ENCODE assay signal across 8 mouse cellular contexts in the genomic region with DNA sequence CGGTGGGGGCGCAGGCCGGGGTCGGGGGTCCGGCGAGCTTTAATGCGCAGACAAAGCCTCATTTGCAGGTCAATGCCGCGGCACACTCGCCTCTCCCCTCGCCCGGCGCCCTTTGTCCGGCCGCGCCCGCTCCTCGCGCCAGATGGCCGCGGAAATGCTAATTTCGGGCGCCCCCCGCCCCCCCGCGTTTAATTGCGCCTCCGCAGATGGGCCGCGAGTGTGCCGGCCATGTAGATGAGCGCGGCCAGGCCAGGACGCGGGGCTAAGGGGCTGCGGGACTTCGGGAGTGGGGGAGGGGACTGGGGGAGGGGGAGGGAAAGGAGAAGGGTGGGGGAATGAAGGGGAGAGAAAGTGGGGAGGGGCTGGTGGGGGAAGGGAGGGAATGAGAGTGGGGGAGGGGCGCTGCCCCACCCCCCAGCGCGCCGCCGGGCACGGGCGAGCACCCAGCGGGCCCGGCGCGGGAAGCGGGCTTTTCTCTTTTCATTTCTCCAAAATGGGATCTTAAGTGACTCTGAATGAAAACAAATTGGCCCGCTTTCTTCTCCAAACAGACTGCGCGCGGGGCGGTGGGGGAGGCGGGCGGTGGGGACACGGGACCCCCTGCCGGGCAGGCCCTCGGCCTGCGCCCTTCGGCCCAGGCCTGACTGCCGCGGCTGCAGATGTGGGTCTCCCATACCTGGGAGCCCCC. TPM values are rescaled to one million over a fixed set of nuclear protein-coding genes. Genes with fewer than 3 reads are reported as not detected.
DNase-seq lines count a peak whose midpoint lies in the region; ATAC-seq and TF ChIP-seq lines count a peak whose summit lies in the region.

No protein-coding gene starts in this region.

- ATAC-seq in embryonic facial prominence, embryonic 15.5 days (ENCODE audit: insufficient number of reproducible peaks, low FRiP score, low TSS enrichment, low read depth): no peak; the same call in 1 of the 2 replicates
- 0 out of 2 replicates have a peak, but pooled peaks have one; percentile 29 for ATAC-seq in intestine, postnatal 0 days
- ATAC-seq in midbrain, embryonic 15.5 days (replicated peaks): peak; percentile 68
- ATAC-seq in erythroid progenitor cell, adult 5-6 weeks (replicated peaks; ENCODE audit: low FRiP score, poor library complexity, severe bottlenecking): no peak

- no peaks in the 10 kb centered on the region for H3K36me3 ChIP-seq in embryonic facial prominence, embryonic 15.5 days
- no peaks in the 10 kb centered on the region for H3K36me3 ChIP-seq in intestine, postnatal 0 days (ENCODE audit: control insufficient read depth, insufficient read depth)
- no peaks in the 10 kb centered on the region for H3K36me3 ChIP-seq in midbrain, embryonic 15.5 days (replicated peaks)

- peak overlapping the region; percentile 34; the same call in 1 of the 2 replicates for H3K27ac ChIP-seq in embryonic facial prominence, embryonic 15.5 days (replicated peaks)
- H3K27ac ChIP-seq in intestine, postnatal 0 days (ENCODE audit: low read depth, low read length): no peak overlapping the region; the same call in 1 of the 2 replicates
- peak overlapping the region; percentile 63 for H3K27ac ChIP-seq in midbrain, embryonic 15.5 days

- peaks cover 7% of the 10 kb centered on the region; the same call in 1 of the 2 replicates for H3K27me3 ChIP-seq in embryonic facial prominence, embryonic 15.5 days
- H3K27me3 ChIP-seq in intestine, postnatal 0 days (replicated peaks; ENCODE audit: control insufficient read depth, insufficient read depth, low read length): peaks cover 10% of the 10 kb centered on the region
- H3K27me3 ChIP-seq in midbrain, embryonic 15.5 days (replicated peaks): no peaks in the 10 kb centered on the region; the same call in 1 of the 2 replicates

- intact Hi-C loops in left cerebral cortex, postnatal 4 days (cut with DNase I): no loop called here

- peak overlapping the region; percentile 90 for H3K4me2 ChIP-seq in embryonic facial prominence, embryonic 15.5 days (replicated peaks)
- peak overlapping the region; percentile 84 for H3K4me2 ChIP-seq in intestine, postnatal 0 days (replicated peaks; ENCODE audit: low read depth)
- H3K4me2 ChIP-seq in midbrain, embryonic 15.5 days: peak overlapping the region; percentile 91

- TF ChIP-seq CTCF in intestine, postnatal 0 days (IDR thresholded peaks at IDR 0.05; ENCODE audit: low read depth): 0 out of 2 replicates have a peak, but pooled peaks have one; percentile 6

- H3K9ac ChIP-seq in embryonic facial prominence, embryonic 15.5 days: peak overlapping the region; percentile 53
- H3K9ac ChIP-seq in intestine, postnatal 0 days (ENCODE audit: low read depth, low read length): peak overlapping the region; percentile 51
- H3K9ac ChIP-seq in midbrain, embryonic 15.5 days: peak overlapping the region; percentile 62

- H3K9me3 ChIP-seq in embryonic facial prominence, embryonic 15.5 days (replicated peaks): no peaks in the 10 kb centered on the region
- H3K9me3 ChIP-seq in intestine, postnatal 0 days (ENCODE audit: control insufficient read depth): no peaks in the 10 kb centered on the region
- no peaks in the 10 kb centered on the region for H3K9me3 ChIP-seq in midbrain, embryonic 15.5 days

- WGBS in embryonic facial prominence, embryonic 15.5 days: under 1% methylated on average over 62 of the region's 63 CpGs
- 3% methylated on average over 60 of the region's 63 CpGs for WGBS in intestine, postnatal 0 days
- WGBS in midbrain, embryonic 15.5 days: 1% methylated on average over 60 of the region's 63 CpGs

- peaks cover 19% of the 10 kb centered on the region for H3K4me1 ChIP-seq in embryonic facial prominence, embryonic 15.5 days
- H3K4me1 ChIP-seq in intestine, postnatal 0 days (replicated peaks; ENCODE audit: control insufficient read depth, insufficient read depth, low read length): no peaks in the 10 kb centered on the region
- H3K4me1 ChIP-seq in midbrain, embryonic 15.5 days: peaks cover 23% of the 10 kb centered on the region

- DNase-seq in left cerebral cortex, postnatal 4 days: peak; percentile 68
- no peak for DNase-seq in left cerebral cortex, adult 9 months (ENCODE audit: low spot score in 2 of 2)
- DNase-seq in adipocyte (ENCODE audit: low spot score): no peak
- no peak for DNase-seq in frontal cortex, postnatal 36 days (ENCODE audit: low spot score in 2 of 2)

- H3K4me3 ChIP-seq in embryonic facial prominence, embryonic 15.5 days (replicated peaks): peak overlapping the region; percentile 49
- peak overlapping the region; percentile 50 for H3K4me3 ChIP-seq in intestine, postnatal 0 days (ENCODE audit: low read depth, low read length)
- peak overlapping the region; percentile 44 for H3K4me3 ChIP-seq in midbrain, embryonic 15.5 days

RNA-seq across cellular contexts. Expression of gene Cdkn1c, which starts 22.8 kb away (rescaled TPM):
- total RNA-seq in left cerebral cortex, postnatal 4 days (2021): 10 to 100 TPM; 47.3 to 47.8 TPM
- 1,694 and 1,933 TPM in 2 replicates for polyA plus RNA-seq in embryonic facial prominence, embryonic 15.5 days (2015; fragmentation: Nextera tagmentation; extraction: Ambion mirVana)
- polyA plus RNA-seq in intestine, postnatal 0 days (2015; fragmentation: Nextera tagmentation; extraction: Ambion mirVana): 542 and 615 TPM in 2 replicates
- 288 and 345 TPM in 2 replicates for polyA plus RNA-seq in midbrain, embryonic 15.5 days (2015; fragmentation: Nextera tagmentation; extraction: Ambion mirVana)
- total RNA-seq in erythroid progenitor cell, adult 5-6 weeks (2015; ENCODE audit: low replicate concordance): 14.8 TPM in 1 of 2 replicates, not detected in the other
- not detected in 2 replicates for total RNA-seq in erythroid progenitor cell, adult 5-6 weeks (2017; ENCODE audit: low replicate concordance)

RNA-seq across cellular contexts. Expression of gene Slc22a18, which starts 35.5 kb away (rescaled TPM):
- not detected for total RNA-seq in left cerebral cortex, postnatal 4 days (2021)
- 3.6 and 4.0 TPM in 2 replicates for polyA plus RNA-seq in embryonic facial prominence, embryonic 15.5 days (2015; fragmentation: Nextera tagmentation; extraction: Ambion mirVana)
- polyA plus RNA-seq in intestine, postnatal 0 days (2015; fragmentation: Nextera tagmentation; extraction: Ambion mirVana): 21.6 and 25.0 TPM in 2 replicates
- polyA plus RNA-seq in midbrain, embryonic 15.5 days (2015; fragmentation: Nextera tagmentation; extraction: Ambion mirVana): 0.97 and 1.0 TPM in 2 replicates
- not detected in 2 replicates for total RNA-seq in erythroid progenitor cell, adult 5-6 weeks (2015; ENCODE audit: low replicate concordance)
- total RNA-seq in erythroid progenitor cell, adult 5-6 weeks (2017; ENCODE audit: low replicate concordance): not detected in 2 replicates

Comparison
In these comparisons a context has a peak if more than half of its experiments do, and no peak if none do; other contexts are left out.
1. ATAC-seq: peak in intestine, postnatal 0 days (single experiment) and midbrain, embryonic 15.5 days (single experiment); none in embryonic facial prominence, embryonic 15.5 days (single experiment) and erythroid progenitor cell, adult 5-6 weeks (single experiment).
2. Peak in every context shown above with its lines, with median percentiles within 50 percentile points of each other: H3K4me2 ChIP-seq, H3K4me3 ChIP-seq and H3K9ac ChIP-seq.